Mouse (Mus musculus) layer of hippocampus, adult 18-20 months (tissue): ENCODE measurements at regions not wholly inside any gene's neighbourhood (a gene's known extent, or its start where the extent isn't known, plus 50 kb on each side); places are given as distances from the start of the nearest gene placed in this dataset.
"Not testable (repeated sequence)": the region's sequence is repeated elsewhere in the genome, so short reads cannot be mapped to it uniquely, and the experiment has no call there.

ENCODE experiments used
- DNase-seq, 2 experiments: peaks; one replicate each; pipeline ENCODE4 v3.0.0; 2022; ENCODE audit warnings: low spot score in 2 of 2

DNA sequence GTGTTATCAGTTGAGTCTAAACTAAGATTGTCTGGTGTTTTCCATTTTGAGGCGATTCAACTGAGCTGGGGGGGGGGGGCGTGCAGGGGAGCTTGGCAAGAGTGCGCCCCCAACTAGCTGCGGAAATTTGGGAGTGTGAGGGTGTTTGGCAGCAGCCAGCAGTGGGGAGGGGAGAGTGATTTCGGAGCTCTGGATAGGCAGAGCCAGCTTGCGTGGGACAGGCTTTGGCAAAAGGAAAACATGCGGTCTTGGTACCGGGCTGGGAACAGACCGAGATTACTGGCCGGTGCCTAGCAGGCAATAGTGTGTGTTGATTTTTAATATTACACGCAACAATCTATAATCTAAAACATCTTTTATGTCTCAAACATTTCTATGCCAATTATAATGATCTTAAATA, 199.4 kb upstream of the Cdk6 start:
- DNase-seq: peak; percentile 18 to 27

DNA sequence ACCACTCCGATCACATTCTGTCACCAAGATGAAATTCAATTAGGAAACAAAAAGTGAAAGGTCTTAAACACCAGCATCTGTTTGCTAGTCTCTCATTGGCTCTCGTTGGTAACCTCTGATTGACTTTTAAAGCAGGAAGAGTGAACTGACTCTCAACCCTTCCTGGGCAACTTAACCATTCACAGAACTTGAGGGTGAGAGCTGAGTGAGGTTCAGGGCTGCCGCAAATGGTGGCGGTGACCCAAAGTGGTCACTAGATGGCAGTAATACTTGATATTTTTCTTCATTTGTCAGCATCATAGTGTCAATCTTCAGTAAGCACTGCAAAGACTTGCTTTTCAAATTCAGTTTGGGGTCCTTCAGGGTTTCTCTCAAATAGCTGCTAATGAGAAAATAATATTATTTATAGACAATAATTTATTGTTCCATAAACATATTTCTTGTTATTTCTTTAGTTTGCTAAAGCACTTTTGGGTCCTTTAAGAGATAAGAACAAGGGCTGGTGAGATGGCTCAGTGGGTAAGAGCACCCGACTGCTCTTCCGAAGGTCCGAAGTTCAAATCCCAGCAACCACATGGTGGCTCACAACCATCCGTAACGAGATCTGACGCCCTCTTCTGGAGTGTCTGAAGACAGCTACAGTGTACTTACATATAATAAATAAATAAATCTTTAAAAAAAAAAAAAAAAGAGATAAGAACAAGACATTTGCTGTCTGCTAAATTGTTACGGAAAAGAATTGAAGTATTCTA, 194.6 kb upstream of the Cdk6 start:
- DNase-seq: peak in 1 of 2 experiments; percentile 50

DNA sequence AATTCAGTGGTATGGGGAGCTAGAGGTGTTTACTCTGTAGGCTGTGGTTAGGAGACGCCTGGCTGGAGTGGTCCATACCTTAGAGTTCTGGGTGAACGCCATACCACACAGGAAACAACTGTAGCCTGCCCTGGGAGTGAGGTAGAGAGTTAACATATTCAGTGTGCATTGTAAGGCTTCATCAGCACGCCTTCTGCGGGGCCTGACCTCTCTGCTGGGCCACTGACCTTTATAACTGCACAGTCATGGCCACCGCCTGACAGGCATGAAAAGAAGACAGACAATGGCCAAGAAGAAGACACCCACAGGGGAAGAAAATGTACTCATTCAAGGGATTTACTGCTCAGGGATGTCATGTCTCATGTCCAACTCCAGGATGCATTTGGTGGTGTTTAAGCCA, 191.4 kb upstream of the Cdk6 start:
- DNase-seq: not testable (repeated sequence)

DNA sequence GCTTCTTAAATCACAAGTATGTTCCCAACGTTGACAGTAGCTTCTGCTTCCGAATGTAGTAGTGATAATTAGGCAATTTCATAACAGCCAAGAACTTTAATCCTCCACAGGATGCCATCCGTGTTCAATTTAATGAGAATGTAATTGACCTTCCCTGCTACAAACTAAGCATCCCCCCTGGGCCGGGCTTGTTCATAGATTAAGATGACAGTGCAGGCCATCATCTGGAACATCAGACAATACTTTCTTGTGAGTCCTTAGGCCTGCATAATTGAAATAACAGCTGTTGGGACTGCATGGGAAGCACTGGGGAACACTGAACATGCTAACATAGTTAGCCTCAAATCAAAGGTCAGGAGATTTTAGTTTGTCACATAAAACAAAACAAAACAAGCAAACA, 190.5 kb upstream of the Cdk6 start:
- not testable (repeated sequence) for DNase-seq

DNA sequence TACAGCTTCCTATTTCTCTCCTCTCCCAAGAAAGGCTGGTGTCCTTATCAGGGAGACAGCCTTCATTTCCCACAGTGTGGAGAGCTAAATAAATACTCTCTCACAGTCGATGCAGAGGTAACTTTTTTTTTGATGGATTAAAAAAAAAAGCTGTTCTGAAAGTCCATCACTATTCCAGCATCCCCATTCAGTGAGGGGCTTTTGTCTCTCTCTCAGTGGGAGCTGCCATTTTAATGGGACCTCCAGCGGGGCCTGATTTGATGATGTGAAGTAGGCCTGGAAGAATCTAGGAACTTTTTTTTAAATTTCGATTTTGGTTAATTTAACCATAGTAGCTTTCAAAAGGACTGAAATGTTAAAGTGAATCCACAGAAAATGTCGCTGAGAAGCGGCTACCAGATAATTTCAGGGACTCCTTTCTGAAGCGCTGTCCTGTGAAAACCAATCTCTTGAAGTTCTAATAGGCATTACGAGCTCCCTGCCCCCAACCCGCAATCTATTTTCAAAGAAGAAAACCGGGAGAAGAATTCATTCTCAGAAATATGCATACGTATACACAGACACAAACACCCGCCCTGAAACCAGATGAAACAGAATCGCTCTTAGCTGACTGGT, 189.6 kb upstream of the Cdk6 start:
- DNase-seq: not testable (repeated sequence)

DNA sequence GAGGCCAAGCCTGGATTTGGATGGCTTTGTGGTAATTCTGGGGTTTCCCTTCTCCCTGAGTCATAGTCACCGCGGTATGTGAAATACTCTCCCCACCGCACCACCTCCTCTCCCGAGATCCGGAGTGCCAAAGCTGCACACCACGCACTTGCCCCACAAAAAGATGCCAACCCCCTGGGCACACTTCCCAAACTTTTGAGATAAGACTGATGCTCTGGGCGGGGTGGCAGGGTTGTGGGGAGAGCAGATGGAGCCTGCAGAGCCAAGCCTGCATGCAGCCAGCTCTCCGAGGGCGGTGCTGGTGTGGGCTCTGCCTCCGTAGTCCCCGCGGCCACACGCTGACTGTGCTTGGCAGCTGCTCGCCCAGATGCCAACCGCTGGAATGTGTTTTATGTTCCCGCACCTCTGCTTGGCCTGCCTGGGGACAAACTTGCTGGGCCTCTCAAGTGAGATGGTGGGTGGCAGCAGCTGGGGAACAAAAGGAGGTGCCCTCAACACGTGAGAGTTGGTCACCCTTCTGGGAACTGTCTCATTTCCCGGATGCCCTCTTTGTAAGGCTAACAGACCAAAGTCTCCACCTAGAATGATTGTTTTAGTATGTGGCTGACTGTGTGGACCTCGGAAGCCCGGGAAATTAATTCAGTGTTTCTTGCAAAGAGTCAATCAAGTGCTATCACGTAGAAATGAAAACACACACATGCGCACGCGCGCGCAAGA, 189.0 kb upstream of the Cdk6 start:
- peak; percentile 64 to 80 for DNase-seq

- not testable (repeated sequence) for DNase-seq
Observed at GRCm38 (mm10) chr5:3165511-3165910, 175.8 kb upstream of the Cdk6 start.

GRCm38 (mm10) chr5:3166496-3166895, 174.8 kb upstream of the Cdk6 start:
- DNase-seq: not testable (repeated sequence)

DNA sequence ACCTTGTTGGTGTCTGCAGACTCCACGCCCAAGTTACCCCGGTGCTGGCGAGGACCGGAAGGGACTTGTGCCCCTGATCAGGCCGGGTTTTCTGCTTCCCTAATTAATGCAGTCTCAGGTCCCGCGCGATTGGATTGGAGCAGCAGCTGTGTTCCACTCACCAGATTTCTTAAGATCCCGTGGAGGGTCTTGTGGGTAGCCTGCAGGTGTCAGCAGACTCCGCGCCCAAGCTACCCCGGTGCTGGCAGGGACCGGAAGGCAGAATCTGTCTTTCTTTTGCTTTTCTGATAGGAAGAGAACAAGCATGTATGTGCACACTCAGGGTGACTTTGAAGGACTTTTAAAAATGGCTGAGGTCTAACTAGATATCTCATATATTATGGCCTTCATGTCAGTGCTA, 147.7 kb upstream of the Cdk6 start:
- DNase-seq: not testable (repeated sequence)

GRCm38 (mm10) chr5:3197952-3198841, 143.1 kb upstream of the Cdk6 start:
- no peak for DNase-seq

- not testable (repeated sequence) for DNase-seq
Observed at GRCm38 (mm10) chr5:3198869-3199550, 142.3 kb upstream of the Cdk6 start.

DNA sequence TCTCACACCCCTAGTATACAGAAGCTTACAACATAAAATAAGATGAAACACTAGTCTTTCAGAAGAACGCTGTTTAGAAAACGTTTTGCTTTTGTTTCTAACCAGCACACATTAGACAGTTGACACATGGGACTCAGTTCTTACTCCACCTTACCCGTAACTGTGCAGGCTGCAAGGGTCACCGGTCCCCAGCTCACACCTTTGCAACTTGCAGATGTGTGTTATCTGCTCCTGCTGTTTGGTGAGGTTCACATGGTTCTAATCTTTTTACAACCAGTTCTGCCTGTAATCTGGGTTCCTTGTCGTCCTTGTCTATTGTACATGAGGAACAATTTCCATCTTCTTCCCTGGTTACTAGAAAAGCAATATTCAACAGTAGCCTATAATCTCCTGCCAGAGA, 135.1 kb upstream of the Cdk6 start:
- not testable (repeated sequence) for DNase-seq

- not testable (repeated sequence) for DNase-seq
Observed at GRCm38 (mm10) chr5:3208293-3208692, 133.0 kb upstream of the Cdk6 start.

- no peak for DNase-seq
Observed at GRCm38 (mm10) chr5:3211284-3211683, 130.0 kb upstream of the Cdk6 start.

DNA sequence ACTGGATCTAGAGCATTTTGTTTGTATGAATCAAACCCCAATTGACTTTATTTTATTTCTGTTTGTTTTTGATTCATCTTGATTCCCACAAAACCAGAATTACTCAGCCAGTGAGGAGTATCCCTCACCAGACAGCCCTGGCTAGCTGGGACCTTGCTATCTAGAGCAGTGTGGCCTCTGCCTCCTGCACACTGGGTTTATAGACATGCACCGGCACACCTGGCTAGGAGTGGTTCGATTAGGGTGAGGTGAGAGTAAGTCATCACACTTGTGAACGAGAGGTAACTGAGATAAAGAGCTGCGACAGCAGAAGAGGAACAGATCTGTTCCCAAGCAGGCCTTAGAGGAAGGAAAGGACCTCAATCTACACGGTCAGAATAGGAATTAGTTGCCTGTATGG, 125.2 kb upstream of the Cdk6 start:
- DNase-seq: no peak

- no peak for DNase-seq
Observed at GRCm38 (mm10) chr5:3219230-3219629, 122.1 kb upstream of the Cdk6 start.

DNA sequence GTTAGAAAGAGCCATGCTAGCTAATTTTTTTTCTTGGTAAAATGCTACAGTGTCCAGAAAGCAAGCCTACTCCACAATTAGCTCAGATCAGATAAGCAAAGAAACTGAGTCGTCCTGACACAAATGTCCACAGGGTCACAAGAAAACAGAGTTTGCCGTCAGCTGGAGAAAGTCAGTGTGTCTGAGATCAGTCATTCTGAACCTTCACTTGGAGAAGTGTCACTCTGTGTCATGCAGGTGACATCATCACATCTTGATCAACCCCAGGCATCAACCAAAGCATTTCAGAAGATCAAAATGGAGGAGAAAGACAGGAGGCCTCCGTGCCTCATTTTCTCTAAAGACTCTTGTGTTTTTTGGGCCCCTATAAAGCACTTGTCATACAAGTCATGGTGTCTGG, 121.5 kb upstream of the Cdk6 start:
- DNase-seq: no peak

DNA sequence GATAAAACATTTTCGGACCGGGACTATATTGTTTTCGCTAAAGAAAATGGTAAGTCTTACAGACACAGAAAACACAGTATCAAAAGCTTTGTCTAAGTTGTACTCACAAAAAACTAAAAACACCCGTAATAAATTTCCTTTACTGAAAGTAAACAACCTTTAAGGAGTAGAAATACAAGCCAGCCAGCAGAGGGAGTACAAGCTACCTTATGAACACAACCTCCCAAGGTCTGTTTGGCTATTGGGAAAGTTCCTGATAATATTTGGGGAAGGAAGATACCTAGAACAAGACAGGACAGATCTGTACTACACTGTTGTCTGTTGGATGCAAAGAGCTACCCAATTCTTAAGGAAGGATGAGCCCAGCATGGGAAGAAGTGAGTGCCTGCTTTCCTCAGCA, 117.5 kb upstream of the Cdk6 start:
- peak in 1 of 2 experiments; percentile 2 for DNase-seq

DNA sequence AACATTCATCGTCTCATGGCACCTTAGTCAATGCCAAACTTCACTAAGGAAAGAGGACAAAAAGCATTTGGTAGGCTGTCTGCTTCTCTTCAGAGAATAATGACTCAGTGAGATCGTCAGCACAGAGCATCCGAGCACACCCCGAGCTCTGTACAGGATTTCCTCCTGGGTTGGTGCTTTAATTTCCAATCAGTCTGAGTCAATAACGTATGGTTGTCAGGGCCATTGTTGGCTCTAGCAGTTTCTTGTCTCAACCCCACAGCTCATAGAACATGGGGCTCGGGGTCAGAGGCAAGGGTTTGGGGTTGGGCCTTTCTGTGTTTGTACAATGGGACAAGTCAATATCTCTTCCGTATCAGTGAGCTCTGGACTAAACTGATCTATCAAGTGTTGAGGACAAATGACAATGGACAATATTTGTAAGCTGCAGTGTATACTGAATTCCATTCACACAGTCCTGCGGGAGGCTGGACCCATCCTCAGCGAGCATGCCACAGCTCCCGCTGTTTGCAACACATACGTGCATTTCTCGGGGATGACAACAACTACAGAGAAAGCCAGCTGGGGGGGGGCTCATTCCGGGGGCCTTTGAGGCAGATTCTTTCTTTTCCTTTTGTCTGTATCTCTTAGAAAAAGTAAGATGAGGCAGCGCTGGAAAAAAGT, 116.8 kb upstream of the Cdk6 start:
- DNase-seq: not testable (repeated sequence)

DNA sequence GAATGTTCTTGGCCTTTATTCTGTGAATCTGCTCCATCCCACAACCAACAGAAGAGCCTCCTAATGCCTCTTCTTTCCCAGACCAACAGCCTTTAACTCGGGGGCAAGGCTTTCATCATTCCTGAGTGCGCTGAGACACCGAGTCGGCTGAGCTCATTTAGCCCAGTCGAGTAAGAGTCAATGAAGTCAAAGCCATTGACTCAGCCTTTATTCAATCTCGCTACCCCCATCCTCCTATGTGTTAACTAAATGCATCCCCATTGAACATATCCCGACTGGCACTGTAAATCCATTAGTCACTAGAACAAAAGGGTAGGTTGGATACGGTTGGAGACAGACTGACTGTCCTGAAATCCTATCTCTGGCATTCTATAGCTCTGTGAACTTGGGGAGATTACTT, 115.9 kb upstream of the Cdk6 start:
- DNase-seq: not testable (repeated sequence)
